Mouse (Mus musculus) forebrain, embryonic 12.5 days (tissue): ENCODE measurements around the gene Cox4i1. TPM values are rescaled to one million over a fixed set of nuclear protein-coding genes. Genes with fewer than 3 reads are reported as not detected.

Experiments used
- polyA plus RNA-seq: library from polyadenylated mRNA; unstranded; fragments of >200 nt; fragmentation: Nextera tagmentation; extraction: Ambion mirVana; gene quantifications from 2 replicates; pipeline ENCODE4 v1.2.1, GENCODE M21; 2016

The Cox4i1 gene
- polyA plus RNA-seq, 1 experiment from 2014 or later, result 809 TPM

Other genes starting within 250 kb of the Cox4i1 start
- gene Gins2, start 78.9 kb upstream of the Cox4i1 start, polyA plus RNA-seq, result 83.2 and 84.8 TPM in 2 replicates
- gene 1190005I06Rik, start 20.6 kb upstream of the Cox4i1 start, polyA plus RNA-seq, result 1.7 and 3.1 TPM in 2 replicates
- 4.3 and 4.4 TPM in 2 replicates for gene Gm27021, start 143 bp upstream of the Cox4i1 start, polyA plus RNA-seq
- 234 and 244 TPM in 2 replicates for gene Emc8, start 351 bp downstream of the Cox4i1 start, polyA plus RNA-seq
- gene Irf8, start 68.1 kb downstream of the Cox4i1 start, polyA plus RNA-seq, result 2.8 and 3.1 TPM in 2 replicates